Mouse (Mus musculus) heart, postnatal 0 days (tissue): ENCODE measurements at regions not wholly inside any gene's neighbourhood (a gene's known extent, or its start where the extent isn't known, plus 50 kb on each side); places are given as distances from the start of the nearest gene placed in this dataset.

Experiments
- ATAC-seq: fragments of 200-750 bp; cut with Nextera tagmentation; 2 replicates; pipeline ENCODE4 v1.8.0; 2017; ENCODE audit warnings: low read depth, moderate number of reproducible peaks, moderate library complexity; ENCODE audit not compliant: insufficient read depth
- DNase-seq: peaks from one replicate; pipeline ENCODE4 v3.0.0-alpha.2; 2016; ENCODE audit warnings: low spot score
- H3K27ac ChIP-seq: fragments of 300-500 bp; sonication (generic); 2 replicates; pipeline ENCODE4 v1.5.1; 2014; ENCODE audit warnings: low read depth, mild to moderate bottlenecking
- H3K27me3 ChIP-seq: fragments of 300-500 bp; sonication (generic); 2 replicates; pipeline ENCODE4 v1.6.1; 2014; ENCODE audit warnings: low read length, mixed read lengths; ENCODE audit not compliant: control insufficient read depth, insufficient read depth
- H3K36me3 ChIP-seq: fragments of 300-500 bp; sonication (generic); replicated peaks from 2 replicates; pipeline ENCODE4 v1.6.1; 2014; ENCODE audit warnings: low read length, mixed read lengths; ENCODE audit not compliant: control insufficient read depth, insufficient read depth
- H3K4me1 ChIP-seq: fragments of 300-500 bp; sonication (generic); 2 replicates; pipeline ENCODE4 v1.6.1; 2014; ENCODE audit warnings: antibody characterized with exemption; ENCODE audit not compliant: control insufficient read depth, insufficient read depth
- H3K4me2 ChIP-seq: fragments of 300-500 bp; sonication (generic); 2 replicates; pipeline ENCODE4 v1.6.1; 2014; ENCODE audit warnings: low read depth, mild to moderate bottlenecking, low read length, moderate library complexity
- H3K4me3 ChIP-seq: fragments of 300-500 bp; sonication (generic); 2 replicates; pipeline ENCODE4 v1.5.1; 2014; ENCODE audit warnings: low read depth, low read length
- H3K9ac ChIP-seq: fragments of 300-500 bp; sonication (generic); replicated peaks from 2 replicates; pipeline ENCODE4 v1.6.1; 2014; ENCODE audit warnings: low read depth, low read length, mixed read lengths
- H3K9me3 ChIP-seq: fragments of 300-500 bp; sonication (generic); replicated peaks from 2 replicates; pipeline ENCODE4 v1.6.1; 2016; ENCODE audit warnings: low read length; ENCODE audit not compliant: control insufficient read depth
- CTCF ChIP-seq: IDR thresholded peaks from 2 replicates; pipeline ENCODE4 v1.5.1; 2016; ENCODE audit warnings: antibody characterized with exemption, control low read depth, low read depth
- EP300 ChIP-seq: IDR thresholded peaks from 2 replicates; pipeline ENCODE4 v1.6.1; 2016; ENCODE audit warnings: antibody characterized with exemption, low read depth
- WGBS: fragments of 180-500 bp; shearing (Covaris S2); extraction: QIAGEN DNeasy Blood & Tissue Kit; methylation state at CpG from one replicate; pipeline ENCODE4 v1.1.7; 2014; 5-methylcytosine and 5-hydroxymethylcytosine counted together

DNA sequence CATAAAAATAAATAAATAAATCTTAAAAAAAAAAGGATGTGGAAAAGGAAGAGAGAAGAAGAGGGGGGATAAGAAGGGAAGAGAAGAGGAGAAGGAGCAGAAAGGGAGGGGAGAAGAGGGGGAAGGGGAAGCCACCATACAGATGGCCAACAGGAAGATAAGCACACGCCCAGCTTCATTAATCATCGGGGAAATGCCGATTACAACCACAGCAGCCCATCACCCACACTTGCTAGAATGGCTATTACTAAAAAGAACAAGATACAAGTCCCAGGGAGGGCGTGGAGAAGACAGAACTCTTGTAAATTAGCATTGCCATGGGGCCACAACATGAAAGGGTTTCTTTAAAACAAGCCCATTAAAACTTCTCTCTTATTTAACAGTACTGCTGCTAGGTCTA, 110.7 kb upstream of the Eomes start:
- no peaks in the 10 kb centered on the region for H3K4me1 ChIP-seq
- H3K4me3 ChIP-seq: no peak overlapping the region
- H3K27ac ChIP-seq: no peak overlapping the region
- no peak for DNase-seq
- ATAC-seq: no peak
- H3K4me2 ChIP-seq: no peak overlapping the region
- no peaks in the 10 kb centered on the region for H3K9me3 ChIP-seq
- H3K9ac ChIP-seq: no peak overlapping the region
- no peaks in the 10 kb centered on the region for H3K36me3 ChIP-seq
- TF ChIP-seq CTCF (no peak), EP300 (no peak)
- no peaks in the 10 kb centered on the region for H3K27me3 ChIP-seq
- WGBS: 68% methylated on average over 4 of the region's 4 CpGs

DNA sequence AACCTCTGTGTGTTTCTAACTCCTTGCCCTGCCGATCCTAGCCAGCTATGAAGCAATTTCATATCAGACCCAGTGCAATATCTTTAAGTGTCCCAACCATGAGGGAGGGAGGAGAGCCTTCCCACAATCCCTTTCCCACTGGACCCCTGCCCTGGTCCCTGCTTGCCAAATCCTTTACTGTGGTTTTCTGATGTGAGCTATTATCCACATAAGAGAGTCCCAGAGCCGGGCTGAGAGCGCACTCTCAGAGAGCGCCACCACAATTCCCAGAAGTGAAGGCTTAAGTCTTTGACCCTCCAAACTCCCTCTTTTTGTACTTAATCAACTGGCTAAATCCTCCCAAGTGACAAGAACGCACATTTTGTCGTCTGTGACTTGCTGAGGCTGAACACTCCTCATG, 107.4 kb upstream of the Eomes start:
- 75% methylated on average over 6 of the region's 6 CpGs for WGBS
- DNase-seq: no peak

DNA sequence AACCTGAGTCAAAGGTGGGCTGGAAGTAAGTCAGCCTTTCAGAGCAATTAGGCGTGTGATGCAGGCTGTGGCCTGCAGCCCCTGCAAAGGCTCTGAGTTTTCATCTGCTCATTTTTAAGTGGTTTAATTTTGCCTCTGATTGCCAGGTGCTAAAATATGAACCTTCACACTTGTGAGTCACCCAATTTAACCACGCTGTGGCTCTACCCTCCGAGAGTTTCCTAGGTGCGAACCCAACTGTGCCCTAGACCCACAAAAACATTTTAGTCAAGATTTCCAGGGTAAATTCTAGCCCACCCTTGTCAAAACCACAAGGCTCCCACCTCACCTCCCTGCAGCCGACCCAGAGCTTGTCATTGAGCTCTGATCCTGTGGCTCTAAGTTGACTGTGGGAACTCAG, 103.3 kb upstream of the Eomes start:
- ATAC-seq: no peak

More for the DNA sequence above, 107.4 kb upstream of the Eomes start:
- H3K27me3 ChIP-seq: no peaks in the 10 kb centered on the region
- ATAC-seq: no peak
- H3K4me2 ChIP-seq: no peak overlapping the region
- TF ChIP-seq CTCF (no peak), EP300 (no peak)
- H3K27ac ChIP-seq: no peak overlapping the region
- H3K4me3 ChIP-seq: no peak overlapping the region
- no peaks in the 10 kb centered on the region for H3K36me3 ChIP-seq
- no peak overlapping the region for H3K9ac ChIP-seq
- no peaks in the 10 kb centered on the region for H3K4me1 ChIP-seq
- no peaks in the 10 kb centered on the region for H3K9me3 ChIP-seq

DNA sequence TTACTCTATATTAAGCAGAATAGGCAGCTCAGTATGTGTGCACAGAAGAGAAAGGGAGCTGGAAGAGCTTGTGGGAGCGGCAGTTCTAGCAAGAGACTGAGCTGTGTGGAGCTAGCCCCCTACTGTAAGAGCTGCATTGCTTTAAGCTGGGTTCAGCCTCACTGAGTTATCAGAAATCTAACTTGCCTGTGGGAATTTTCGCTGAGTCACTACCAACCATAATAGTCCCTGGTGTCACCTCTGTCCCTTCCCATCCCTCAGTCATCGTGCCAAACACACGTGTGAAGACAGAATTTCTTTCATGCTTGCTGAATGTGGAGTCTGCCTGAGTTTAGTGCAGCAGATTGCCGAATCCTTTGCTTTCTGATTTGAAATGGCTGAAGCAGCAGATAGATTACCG, 99.0 kb upstream of the Eomes start:
- 11% methylated on average over 6 of the region's 6 CpGs for WGBS
- H3K4me3 ChIP-seq: no peak overlapping the region
- H3K27me3 ChIP-seq: no peaks in the 10 kb centered on the region
- H3K9ac ChIP-seq: no peak overlapping the region
- no peaks in the 10 kb centered on the region for H3K36me3 ChIP-seq
- no peak for DNase-seq
- no peaks in the 10 kb centered on the region for H3K9me3 ChIP-seq
- TF ChIP-seq EP300 (no peak), CTCF (no peak)
- H3K4me2 ChIP-seq: no peak overlapping the region
- H3K4me1 ChIP-seq: no peaks in the 10 kb centered on the region
- H3K27ac ChIP-seq: no peak overlapping the region
- no peak for ATAC-seq

More for the DNA sequence above, 103.3 kb upstream of the Eomes start:
- no peak overlapping the region for H3K27ac ChIP-seq
- H3K4me2 ChIP-seq: no peak overlapping the region
- H3K36me3 ChIP-seq: no peaks in the 10 kb centered on the region
- H3K9ac ChIP-seq: no peak overlapping the region
- TF ChIP-seq EP300 (no peak), CTCF (no peak)
- no peaks in the 10 kb centered on the region for H3K4me1 ChIP-seq
- H3K4me3 ChIP-seq: no peak overlapping the region
- no peaks in the 10 kb centered on the region for H3K27me3 ChIP-seq
- no peaks in the 10 kb centered on the region for H3K9me3 ChIP-seq
- no peak for DNase-seq
- 73% methylated on average over 5 of the region's 5 CpGs for WGBS

DNA sequence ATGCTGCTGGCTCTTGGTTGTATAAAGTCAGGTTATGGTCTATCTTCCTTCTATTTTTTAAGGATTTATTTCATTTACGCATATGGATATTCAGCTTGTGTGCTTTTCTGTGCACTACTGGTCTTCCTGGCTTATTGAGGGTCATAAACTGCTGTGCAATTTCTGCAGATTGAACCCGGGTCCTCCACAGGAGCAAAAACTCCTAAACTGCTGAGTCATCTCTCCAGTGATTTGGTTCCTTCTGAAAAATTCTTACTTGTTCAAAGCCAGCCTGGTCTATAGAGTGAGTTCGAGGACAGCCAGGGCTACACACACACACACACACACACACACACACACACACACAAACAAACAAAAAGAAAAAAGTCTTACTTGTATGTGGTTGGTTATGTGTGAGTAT, 95.5 kb upstream of the Eomes start:
- 0 out of 2 replicates have a peak, but pooled peaks cover 3% of the 10 kb centered on the region for H3K27me3 ChIP-seq
- WGBS: 84% methylated on average over 3 of the region's 3 CpGs
- H3K36me3 ChIP-seq: no peaks in the 10 kb centered on the region
- H3K4me1 ChIP-seq: no peaks in the 10 kb centered on the region
- no peak overlapping the region for H3K4me3 ChIP-seq
- no peak overlapping the region for H3K4me2 ChIP-seq
- no peak overlapping the region for H3K9ac ChIP-seq
- no peak for TF ChIP-seq EP300
- no peak for TF ChIP-seq CTCF
- DNase-seq (no peak), ATAC-seq (no peak)
- H3K9me3 ChIP-seq: no peaks in the 10 kb centered on the region
- no peak overlapping the region for H3K27ac ChIP-seq

DNA sequence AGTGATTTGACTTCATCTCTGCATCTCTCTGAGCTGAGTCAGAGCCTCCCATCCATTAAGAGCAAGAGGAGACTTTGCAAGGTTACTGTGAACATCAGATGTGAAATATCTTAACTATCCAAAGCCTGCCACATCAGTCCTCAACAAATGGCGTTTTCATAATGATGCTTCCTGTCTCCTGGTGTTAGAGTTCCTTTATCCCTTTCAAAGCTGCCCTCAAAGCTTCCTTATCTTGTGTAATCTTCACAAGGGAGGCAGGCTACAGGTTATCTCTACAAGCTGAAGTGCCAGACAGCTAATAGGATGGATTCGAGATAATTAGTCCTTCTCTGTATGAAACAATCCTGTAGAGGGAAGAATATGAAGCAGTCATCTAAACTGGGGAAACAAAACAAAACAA, 93.4 kb upstream of the Eomes start:
- H3K9ac ChIP-seq: no peak overlapping the region
- H3K9me3 ChIP-seq: no peaks in the 10 kb centered on the region
- DNase-seq (no peak), ATAC-seq (no peak)
- H3K4me2 ChIP-seq: no peak overlapping the region
- no peak overlapping the region for H3K27ac ChIP-seq
- H3K36me3 ChIP-seq: no peaks in the 10 kb centered on the region
- TF ChIP-seq CTCF (no peak), EP300 (no peak)
- H3K27me3 ChIP-seq: peaks cover 8% of the 10 kb centered on the region
- 0 out of 2 replicates have a peak, but pooled peaks cover 9% of the 10 kb centered on the region for H3K4me1 ChIP-seq
- WGBS: 11% methylated on average over 2 of the region's 2 CpGs
- H3K4me3 ChIP-seq: no peak overlapping the region
